Mouse (Mus musculus) embryo, embryonic 11 days (tissue): Measurements from ENCODE around the gene Dapp1.

Experiments
- DNase-seq: peaks from one replicate; pipeline ENCODE4 v3.0.0-alpha.2; 2015

Gene Dapp1

GRCm38 (mm10) chr3:137981382-137981750 lies at the start of gene Dapp1:
Gene Dapp1 (minus strand): TSS chr3:137981545.
- DNase-seq: peak; percentile 69

GRCm38 (mm10) chr3:138030563-138030962 lies 49.2 kb upstream of the Dapp1 start:
- no peak for DNase-seq

GRCm38 (mm10) chr3:138029351-138029750 lies 48.0 kb upstream of the Dapp1 start:
- no peak for DNase-seq

GRCm38 (mm10) chr3:138027575-138028362 lies 46.4 kb upstream of the Dapp1 start:
- DNase-seq: no peak

GRCm38 (mm10) chr3:138026286-138026685 lies 44.9 kb upstream of the Dapp1 start:
- DNase-seq: no peak

GRCm38 (mm10) chr3:138022651-138023050 lies 41.3 kb upstream of the Dapp1 start:
- no peak for DNase-seq

GRCm38 (mm10) chr3:138022003-138022402 lies 40.7 kb upstream of the Dapp1 start:
- no peak for DNase-seq

GRCm38 (mm10) chr3:138016810-138017209 lies 35.5 kb upstream of the Dapp1 start:
- no peak for DNase-seq

GRCm38 (mm10) chr3:138014725-138015124 lies 33.4 kb upstream of the Dapp1 start:
- no peak for DNase-seq

GRCm38 (mm10) chr3:138012351-138012750 lies 31.0 kb upstream of the Dapp1 start:
- DNase-seq: no peak

- no peak for DNase-seq
Measured at GRCm38 (mm10) chr3:138008152-138008551, 26.8 kb upstream of the Dapp1 start.

- DNase-seq: no peak
Measured at GRCm38 (mm10) chr3:138006896-138007295, 25.6 kb upstream of the Dapp1 start.

- no peak for DNase-seq
Measured at GRCm38 (mm10) chr3:138003264-138003663, 21.9 kb upstream of the Dapp1 start.

GRCm38 (mm10) chr3:138002545-138002944 lies 21.2 kb upstream of the Dapp1 start:
- DNase-seq: no peak

GRCm38 (mm10) chr3:138001865-138002264 lies 20.5 kb upstream of the Dapp1 start:
- no peak for DNase-seq

- DNase-seq: no peak
Measured at GRCm38 (mm10) chr3:138000724-138001069, 19.4 kb upstream of the Dapp1 start.

GRCm38 (mm10) chr3:138000062-138000723 lies 18.8 kb upstream of the Dapp1 start:
- no peak for DNase-seq

- no peak for DNase-seq
Measured at GRCm38 (mm10) chr3:137999224-137999790, 18.0 kb upstream of the Dapp1 start.

GRCm38 (mm10) chr3:137998491-137999223 lies 17.3 kb upstream of the Dapp1 start:
- no peak for DNase-seq

- no peak for DNase-seq
Measured at GRCm38 (mm10) chr3:137995486-137995885, 14.1 kb upstream of the Dapp1 start.

- DNase-seq: no peak
Measured at GRCm38 (mm10) chr3:137994196-137994595, 12.9 kb upstream of the Dapp1 start.

GRCm38 (mm10) chr3:137992366-137992765 lies 11.0 kb upstream of the Dapp1 start:
- DNase-seq: no peak

- peak; percentile 90 for DNase-seq
Measured at GRCm38 (mm10) chr3:137991183-137991582, 9.8 kb upstream of the Dapp1 start.

GRCm38 (mm10) chr3:137989405-137989804 lies 8.1 kb upstream of the Dapp1 start:
- no peak for DNase-seq
